Mouse (Mus musculus): ENCODE results near the gene Gm14288.
"Not testable (repeated sequence)": the region's sequence is repeated elsewhere in the genome, so short reads cannot be mapped to it uniquely, and the experiment has no call there.

Gm14288 gene

GRCm38 (mm10) chr2:175800993-175801392 lies at the start of gene Gm14288:
Gm14288 (minus strand) TSS chr2:175801093.
- DNase-seq: not testable (repeated sequence)

- DNase-seq: not testable (repeated sequence)
Observed at GRCm38 (mm10) chr2:175741237-175741636, 59.7 kb downstream of the Gm14288 start, which contains the start of gene Gm2007. Gm2007 (plus strand) TSS chr2:175741537.
